Mouse (Mus musculus) hindbrain, embryonic 12.5 days (tissue): ENCODE measurements around the gene B3gat2. TPM values are rescaled to one million over a fixed set of nuclear protein-coding genes. Genes with fewer than 3 reads are reported as not detected.

ENCODE experiments used
- ATAC-seq: fragments of 200-750 bp; cut with Nextera tagmentation; 2 replicates; pipeline ENCODE4 v1.8.0; 2017; ENCODE audit warnings: moderate TSS enrichment; ENCODE audit not compliant: low FRiP score
- H3K27ac ChIP-seq: fragments of 300-500 bp; sonication (generic); 2 replicates; pipeline ENCODE4 v1.5.1; 2016; ENCODE audit warnings: mild to moderate bottlenecking
- H3K27me3 ChIP-seq: fragments of 300-500 bp; sonication (generic); 2 replicates; pipeline ENCODE4 v1.6.1; 2016; ENCODE audit warnings: mild to moderate bottlenecking
- H3K36me3 ChIP-seq: fragments of 300-500 bp; sonication (generic); 2 replicates; pipeline ENCODE4 v1.6.1; 2016; ENCODE audit warnings: mild to moderate bottlenecking
- H3K4me1 ChIP-seq: fragments of 300-500 bp; sonication (generic); 2 replicates; pipeline ENCODE4 v1.6.1; 2016
- H3K4me2 ChIP-seq: fragments of 300-500 bp; sonication (generic); replicated peaks from 2 replicates; pipeline ENCODE4 v1.6.1; 2016; ENCODE audit warnings: mild to moderate bottlenecking
- H3K4me3 ChIP-seq: fragments of 300-500 bp; sonication (generic); 2 replicates; pipeline ENCODE4 v1.5.1; 2016; ENCODE audit warnings: mild to moderate bottlenecking
- H3K9ac ChIP-seq: fragments of 300-500 bp; sonication (generic); 2 replicates; pipeline ENCODE4 v1.6.1; 2016; ENCODE audit warnings: mild to moderate bottlenecking, moderate library complexity
- H3K9me3 ChIP-seq: fragments of 300-500 bp; sonication (generic); replicated peaks from 2 replicates; pipeline ENCODE4 v1.6.1; 2016; ENCODE audit warnings: mild to moderate bottlenecking
- WGBS: fragments of 180-500 bp; shearing (Covaris S2); methylation state at CpG from one replicate; pipeline ENCODE4 v1.1.7; 2016; 5-methylcytosine and 5-hydroxymethylcytosine counted together
- polyA plus RNA-seq: library from polyadenylated mRNA; unstranded; fragments of >200 nt; fragmentation: Nextera tagmentation; extraction: Ambion mirVana; gene quantifications from 2 replicates; pipeline ENCODE4 v1.2.1, GENCODE M21; 2016

Gene B3gat2
- polyA plus RNA-seq, 1 experiment from 2014 or later = 4.0 TPM

DNA sequence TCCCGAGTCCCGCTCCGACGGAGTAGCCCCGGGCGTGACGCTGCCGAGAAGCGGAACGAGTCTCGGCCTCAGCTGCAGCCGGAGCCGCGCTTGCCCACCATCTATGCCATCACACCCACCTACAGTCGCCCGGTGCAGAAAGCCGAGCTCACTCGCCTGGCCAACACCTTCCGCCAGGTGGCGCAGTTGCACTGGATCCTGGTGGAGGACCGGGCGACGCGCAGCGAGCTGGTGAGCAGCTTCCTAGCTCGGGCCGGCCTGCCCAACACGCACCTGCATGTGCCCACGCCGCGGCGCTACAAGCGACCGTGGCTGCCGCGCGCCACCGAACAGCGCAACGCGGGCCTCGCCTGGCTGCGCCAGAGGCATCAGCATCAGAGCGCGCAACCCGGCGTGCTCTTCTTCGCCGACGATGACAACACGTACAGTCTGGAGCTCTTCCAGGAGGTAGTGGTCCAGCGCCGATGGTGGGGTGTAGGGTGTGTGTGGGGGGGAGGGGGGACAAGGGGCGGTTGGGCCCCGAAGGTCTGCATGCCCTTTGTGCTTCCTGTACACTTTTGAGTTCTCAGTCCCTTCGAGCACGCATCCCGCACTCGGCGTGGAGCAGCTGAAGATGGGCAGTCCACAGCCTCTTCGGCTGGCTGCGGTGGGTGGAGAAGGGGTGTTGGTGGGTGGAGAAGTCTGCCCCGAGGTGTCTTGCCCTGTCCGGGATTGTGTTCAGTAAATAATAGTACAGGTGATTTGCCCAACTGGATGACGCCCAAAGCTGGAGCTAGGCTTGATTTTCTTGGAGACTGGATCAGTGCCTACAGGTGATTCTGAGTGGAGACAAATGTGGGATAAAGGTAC lies 1.5 kb downstream of the B3gat2 start:
- H3K36me3 ChIP-seq = no peaks in the 10 kb centered on the region
- H3K27ac ChIP-seq = peak overlapping the region; percentile 35; the same call in 1 of the 2 replicates
- H3K9me3 ChIP-seq = no peaks in the 10 kb centered on the region
- H3K9ac ChIP-seq = peak overlapping the region; percentile 64
- WGBS = 1% methylated on average over 65 of the region's 65 CpGs
- peak overlapping the region; percentile 53 for H3K4me3 ChIP-seq
- peaks cover 38% of the 10 kb centered on the region for H3K27me3 ChIP-seq
- peak; percentile 92 for ATAC-seq
- peak overlapping the region; percentile 89 for H3K4me2 ChIP-seq
- H3K4me1 ChIP-seq = peaks cover 8% of the 10 kb centered on the region

DNA sequence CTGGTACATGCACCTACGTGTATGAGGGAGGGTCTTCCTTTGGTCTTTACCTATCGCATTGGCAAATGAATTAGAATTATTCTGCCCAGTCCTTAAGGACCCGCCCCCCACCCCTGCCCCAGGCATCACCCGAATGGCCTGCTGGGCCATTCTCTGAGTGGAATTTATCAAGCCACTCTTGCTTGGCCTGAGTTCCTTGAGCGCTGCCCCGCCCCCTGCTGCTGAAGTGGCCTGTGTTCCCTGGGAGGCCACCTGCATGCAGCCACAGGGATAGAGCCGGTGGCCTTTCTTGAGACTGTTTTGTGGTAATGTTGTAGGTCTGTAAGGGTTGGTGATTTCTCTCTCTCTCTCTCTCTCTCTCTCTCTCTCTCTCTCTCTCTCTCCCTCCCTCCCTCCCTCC lies 2.2 kb downstream of the B3gat2 start:
- no peak; the same call in 1 of the 2 replicates for ATAC-seq
- no peak overlapping the region for H3K9ac ChIP-seq
- H3K9me3 ChIP-seq = no peaks in the 10 kb centered on the region

DNA sequence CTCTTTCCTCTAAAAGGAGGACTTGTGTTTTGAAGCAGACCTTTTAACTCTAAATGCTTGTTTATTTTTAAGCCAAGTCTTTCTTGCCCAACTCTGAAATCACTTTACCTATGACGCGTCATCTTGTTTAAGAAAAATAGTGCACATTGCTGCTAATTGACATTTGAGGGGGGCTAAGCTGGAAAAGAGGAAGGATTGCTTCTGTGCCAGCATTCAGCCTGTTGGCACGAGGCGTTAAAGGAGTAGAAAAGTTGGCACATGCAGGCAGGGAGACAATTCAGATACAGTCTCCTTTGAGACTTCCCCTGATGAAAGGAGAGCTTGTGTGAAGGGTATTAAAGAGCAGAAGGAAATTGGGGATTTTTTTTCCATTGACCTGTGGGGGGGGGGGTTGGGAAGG lies 3.2 kb downstream of the B3gat2 start:
- Histone ChIP-seq H3K27me3 (peaks cover 29% of the 10 kb centered on the region), H3K27ac (no peak overlapping the region), H3K36me3 (no peaks in the 10 kb centered on the region), H3K4me2 (no peak overlapping the region), H3K4me1 (peaks cover 8% of the 10 kb centered on the region), H3K9me3 (no peaks in the 10 kb centered on the region), H3K9ac (no peak overlapping the region), H3K4me3 (no peak overlapping the region)
- 66% methylated on average over 4 of the region's 4 CpGs for WGBS
- ATAC-seq = no peak

More for the DNA sequence above, 2.2 kb downstream of the B3gat2 start:
- 5% methylated on average over 7 of the region's 7 CpGs for WGBS
- H3K27me3 ChIP-seq = peaks cover 38% of the 10 kb centered on the region
- H3K36me3 ChIP-seq = no peaks in the 10 kb centered on the region
- H3K27ac ChIP-seq = no peak overlapping the region
- H3K4me2 ChIP-seq = peak overlapping the region; percentile 89
- H3K4me1 ChIP-seq = peaks cover 8% of the 10 kb centered on the region
- H3K4me3 ChIP-seq = peak overlapping the region; percentile 53

DNA sequence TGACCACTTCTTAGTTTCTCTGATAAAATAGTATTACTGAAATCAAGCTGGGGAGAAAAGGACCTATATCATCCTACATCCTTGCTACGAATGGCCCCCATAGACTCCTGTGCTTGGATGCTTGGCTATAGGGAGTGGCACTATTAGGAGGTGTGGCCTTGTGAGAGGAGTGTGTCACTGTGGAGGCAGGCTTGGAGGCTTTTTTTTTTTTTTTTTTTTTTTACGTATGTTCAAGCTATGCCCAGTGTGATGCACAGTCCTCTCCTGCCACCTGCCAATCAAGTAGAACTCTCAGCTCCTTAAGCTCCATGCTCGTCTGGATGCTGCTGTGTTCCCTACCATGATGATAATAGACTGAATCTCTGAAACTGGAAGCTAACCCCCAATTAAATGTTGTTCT lies 11.5 kb downstream of the B3gat2 start:
- Histone ChIP-seq H3K4me3 (no peak overlapping the region), H3K9ac (no peak overlapping the region), H3K4me2 (no peak overlapping the region), H3K4me1 (no peaks in the 10 kb centered on the region), H3K27ac (no peak overlapping the region), H3K36me3 (no peaks in the 10 kb centered on the region), H3K9me3 (no peaks in the 10 kb centered on the region), H3K27me3 (no peaks in the 10 kb centered on the region)
- 64% methylated on average over 3 of the region's 3 CpGs for WGBS
- ATAC-seq = no peak

DNA sequence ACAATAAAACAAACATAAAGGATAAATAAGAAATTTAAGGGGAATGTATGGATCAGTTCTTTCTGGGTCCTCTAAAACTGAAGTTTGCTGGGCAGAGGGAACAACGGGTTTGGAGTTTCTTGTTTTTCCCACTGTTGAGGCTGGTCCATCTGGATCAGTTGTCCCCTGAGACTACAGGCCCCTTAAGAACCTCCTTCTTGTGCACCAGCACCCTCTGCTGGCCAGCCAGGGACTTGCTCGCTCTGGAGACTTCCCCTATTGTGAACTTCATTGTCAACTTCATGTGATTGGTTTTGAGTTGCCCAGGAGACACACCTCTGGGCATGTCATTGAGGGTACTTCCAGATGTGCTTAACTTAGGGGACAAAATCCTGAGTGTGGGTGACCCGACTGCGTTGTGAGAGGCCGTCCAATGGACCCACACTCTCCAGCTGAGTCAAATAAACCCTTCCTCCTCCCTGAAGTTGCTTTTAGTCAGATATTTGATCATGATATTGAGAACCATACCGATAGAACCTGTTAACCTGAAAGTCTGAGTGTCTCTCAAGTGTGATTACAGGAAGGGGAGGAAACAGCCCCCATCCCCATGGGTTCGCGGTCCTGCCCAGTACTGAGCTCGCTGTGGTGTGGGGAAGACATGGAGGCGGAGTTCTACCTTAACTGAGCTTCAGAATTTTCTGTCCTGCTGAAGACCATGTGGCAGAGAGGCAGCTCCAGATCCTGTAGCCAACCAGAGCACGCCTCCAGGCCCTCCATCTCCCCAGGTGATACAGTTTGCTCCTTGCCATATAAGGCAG lies 31.4 kb downstream of the B3gat2 start:
- no peaks in the 10 kb centered on the region for H3K9me3 ChIP-seq
- no peak overlapping the region for H3K27ac ChIP-seq
- ATAC-seq = peak; percentile 66
- H3K36me3 ChIP-seq = no peaks in the 10 kb centered on the region
- no peak overlapping the region for H3K9ac ChIP-seq
- 46% methylated on average over 11 of the region's 11 CpGs for WGBS
- H3K27me3 ChIP-seq = no peaks in the 10 kb centered on the region
- no peaks in the 10 kb centered on the region for H3K4me1 ChIP-seq
- no peak overlapping the region for H3K4me2 ChIP-seq
- no peak overlapping the region for H3K4me3 ChIP-seq

DNA sequence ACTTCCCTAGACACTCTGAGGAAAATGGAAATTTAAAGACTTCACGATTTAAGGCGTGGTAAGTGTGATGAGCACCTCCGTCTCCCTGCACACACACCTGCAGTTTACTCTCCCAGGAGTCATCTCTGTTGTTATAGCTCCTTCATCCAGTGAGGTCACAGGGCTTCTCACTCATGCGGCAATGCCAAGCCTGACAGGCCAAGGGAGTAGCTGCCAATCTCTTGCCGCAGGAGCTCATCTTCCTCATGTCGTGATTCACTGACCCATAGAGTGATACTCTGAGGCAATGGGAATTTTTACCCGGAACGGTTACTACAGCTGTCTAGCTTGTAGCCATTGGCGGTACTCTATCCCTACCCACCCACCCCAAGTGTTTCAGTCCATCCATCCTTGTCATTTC lies 36.8 kb downstream of the B3gat2 start:
- WGBS = 93% methylated on average over 9 of the region's 9 CpGs
- no peak overlapping the region for H3K4me3 ChIP-seq
- no peaks in the 10 kb centered on the region for H3K27me3 ChIP-seq

DNA sequence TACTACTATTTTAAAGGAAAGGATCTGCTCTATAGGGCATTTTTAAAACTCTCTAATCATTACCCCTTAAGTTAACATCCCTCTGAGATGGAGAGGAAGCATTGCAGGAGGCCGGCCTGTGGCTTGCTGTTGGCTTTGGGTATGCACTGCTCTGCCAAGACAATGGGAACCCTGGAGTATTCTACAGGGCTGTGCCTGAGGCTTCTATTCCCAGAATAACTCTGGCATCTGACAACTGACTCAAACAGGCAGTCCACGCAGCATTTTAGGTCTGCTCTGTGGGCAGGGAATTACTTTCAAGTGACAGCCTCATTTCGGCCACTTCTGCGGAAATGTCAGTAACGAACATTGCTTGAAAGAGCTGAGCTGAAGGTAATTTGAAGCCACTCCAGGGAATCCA lies 60.1 kb downstream of the B3gat2 start:
- 72% methylated on average over 5 of the region's 5 CpGs for WGBS
- Histone ChIP-seq H3K4me1 (no peaks in the 10 kb centered on the region), H3K9me3 (no peaks in the 10 kb centered on the region), H3K27ac (no peak overlapping the region), H3K9ac (no peak overlapping the region), H3K27me3 (no peaks in the 10 kb centered on the region), H3K4me2 (no peak overlapping the region), H3K4me3 (no peak overlapping the region), H3K36me3 (no peaks in the 10 kb centered on the region)
- ATAC-seq = no peak

More for the DNA sequence above, 36.8 kb downstream of the B3gat2 start:
- H3K4me1 ChIP-seq = no peaks in the 10 kb centered on the region
- no peaks in the 10 kb centered on the region for H3K9me3 ChIP-seq
- no peaks in the 10 kb centered on the region for H3K36me3 ChIP-seq
- no peak overlapping the region for H3K27ac ChIP-seq
- H3K4me2 ChIP-seq = no peak overlapping the region
- ATAC-seq = no peak
- H3K9ac ChIP-seq = no peak overlapping the region

DNA sequence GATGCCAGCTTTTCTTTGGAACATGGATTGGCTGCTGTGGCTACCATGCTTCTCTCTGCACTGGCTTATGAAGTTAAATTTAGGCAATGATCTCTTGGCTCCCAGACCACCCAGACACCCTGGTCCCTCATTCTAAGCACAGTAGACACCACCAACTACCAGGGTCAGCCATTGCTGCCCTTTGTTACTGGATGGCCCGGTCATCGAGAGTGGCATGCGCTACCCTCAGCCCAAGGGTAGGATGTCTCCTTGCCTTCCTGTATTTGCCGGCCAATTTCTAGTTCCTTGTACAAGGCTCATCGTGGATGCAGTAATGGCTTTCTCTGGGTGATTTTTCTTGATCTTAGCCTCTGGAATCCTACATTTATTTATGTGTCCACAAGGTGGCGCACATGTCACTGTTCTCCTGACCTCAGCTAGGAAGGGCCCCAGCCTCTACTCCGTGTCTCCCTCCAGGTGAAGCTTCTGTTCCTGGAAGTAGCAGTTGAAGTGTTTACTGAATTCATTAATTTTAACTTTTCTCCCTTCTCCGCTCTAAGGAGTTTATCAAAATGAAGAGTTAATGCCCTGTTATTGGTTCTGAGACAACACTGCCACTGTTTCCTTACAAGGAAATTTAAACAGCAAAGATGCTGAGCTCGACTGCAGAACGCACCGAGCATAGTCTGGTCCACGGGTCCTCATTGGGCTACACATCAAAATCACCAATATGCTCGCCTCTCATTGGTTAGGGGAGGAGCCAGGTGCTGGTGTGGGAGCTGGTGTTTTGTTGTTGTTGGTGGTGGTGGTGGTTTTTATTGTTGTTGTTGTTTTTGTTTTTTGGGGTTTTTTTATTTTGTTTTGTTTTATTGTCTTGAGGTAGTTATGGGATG lies 65.6 kb downstream of the B3gat2 start:
- Histone ChIP-seq H3K36me3 (no peaks in the 10 kb centered on the region), H3K9ac (no peak overlapping the region), H3K27ac (no peak overlapping the region), H3K4me1 (no peaks in the 10 kb centered on the region), H3K9me3 (no peaks in the 10 kb centered on the region), H3K4me2 (no peak overlapping the region), H3K4me3 (no peak overlapping the region), H3K27me3 (no peaks in the 10 kb centered on the region)
- 45% methylated on average over 13 of the region's 13 CpGs for whole genome bisulfite sequencing
- peak; percentile 57 for ATAC-seq

DNA sequence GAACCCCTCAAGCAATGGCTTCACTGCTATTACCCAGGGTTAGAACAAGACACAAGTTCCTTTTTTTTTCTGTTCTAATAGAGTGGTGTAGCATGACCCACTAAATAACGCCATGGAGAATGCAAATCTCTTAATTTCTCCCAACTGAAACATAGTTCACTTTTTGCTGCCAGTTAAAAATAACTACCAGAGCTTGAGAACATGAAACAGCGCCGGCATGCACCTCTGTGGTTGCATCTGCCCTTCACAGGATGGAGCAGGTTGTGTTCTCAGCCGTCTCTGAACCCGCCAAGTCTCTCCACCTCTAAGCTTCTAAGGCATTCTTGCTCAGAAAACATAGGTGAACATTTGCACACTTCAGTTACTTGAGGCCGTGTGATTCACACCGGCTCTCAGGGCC lies 72.7 kb downstream of the B3gat2 start:
- WGBS = 91% methylated on average over 7 of the region's 7 CpGs
- no peak overlapping the region for H3K27ac ChIP-seq
- no peak for ATAC-seq

DNA sequence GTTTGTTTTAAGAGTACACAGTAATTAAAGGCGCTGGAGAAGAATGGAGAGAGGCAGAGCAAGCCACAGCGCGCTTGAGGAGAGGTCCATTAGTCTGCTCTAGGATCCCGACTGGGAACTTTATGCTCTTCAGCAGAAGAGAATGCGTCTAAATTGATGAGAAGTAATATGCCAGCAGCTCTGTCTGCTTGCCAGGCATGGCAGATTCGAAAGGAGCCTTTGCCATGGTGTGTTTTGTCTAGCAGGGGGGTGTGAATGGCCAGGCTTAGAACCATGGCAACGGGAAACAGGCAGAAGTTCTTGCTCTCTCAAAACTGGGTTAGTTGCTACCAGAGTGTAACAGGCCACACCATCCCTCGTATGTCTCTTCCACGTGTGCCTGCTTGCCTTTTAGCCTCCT lies 73.3 kb downstream of the B3gat2 start:
- H3K36me3 ChIP-seq = no peaks in the 10 kb centered on the region
- WGBS = 67% methylated on average over 9 of the region's 9 CpGs
- H3K9ac ChIP-seq = no peak overlapping the region
- H3K4me3 ChIP-seq = no peak overlapping the region
- H3K9me3 ChIP-seq = no peaks in the 10 kb centered on the region
- no peaks in the 10 kb centered on the region for H3K27me3 ChIP-seq
- no peaks in the 10 kb centered on the region for H3K4me1 ChIP-seq
- no peak overlapping the region for H3K4me2 ChIP-seq
- ATAC-seq = peak; percentile 43; the same call in 1 of the 2 replicates
- no peak overlapping the region for H3K27ac ChIP-seq

More for the DNA sequence above, 72.7 kb downstream of the B3gat2 start:
- Histone ChIP-seq H3K9ac (no peak overlapping the region), H3K27me3 (no peaks in the 10 kb centered on the region), H3K4me3 (no peak overlapping the region), H3K4me2 (no peak overlapping the region), H3K4me1 (no peaks in the 10 kb centered on the region), H3K36me3 (no peaks in the 10 kb centered on the region), H3K9me3 (no peaks in the 10 kb centered on the region)

DNA sequence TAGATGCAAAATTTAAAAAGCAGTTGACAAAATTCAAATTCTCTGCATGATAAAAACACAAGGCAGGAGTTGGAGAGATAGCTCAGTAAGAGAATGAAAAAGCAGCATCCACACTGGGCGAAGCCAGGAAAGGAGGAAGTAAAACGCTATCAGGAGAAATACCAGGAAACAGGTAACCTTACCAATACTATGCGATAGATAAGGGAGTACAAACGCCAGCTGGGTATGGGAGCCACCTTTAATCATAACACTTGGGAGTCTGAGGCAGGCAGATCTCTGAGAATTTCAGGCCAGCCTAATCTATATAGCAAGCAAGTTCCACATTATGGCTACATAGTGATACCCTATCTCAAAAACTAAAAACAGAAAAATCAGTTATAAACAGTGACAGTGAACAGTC lies 75.1 kb downstream of the B3gat2 start:
- Histone ChIP-seq H3K36me3 (0 out of 2 replicates have a peak, but pooled peaks cover under 1% of the 10 kb centered on the region), H3K4me2 (no peak overlapping the region), H3K9me3 (no peaks in the 10 kb centered on the region), H3K9ac (no peak overlapping the region), H3K27ac (no peak overlapping the region), H3K4me1 (no peaks in the 10 kb centered on the region), H3K4me3 (no peak overlapping the region), H3K27me3 (no peaks in the 10 kb centered on the region)
- ATAC-seq = no peak
- 89% methylated on average over 4 of the region's 4 CpGs for WGBS

DNA sequence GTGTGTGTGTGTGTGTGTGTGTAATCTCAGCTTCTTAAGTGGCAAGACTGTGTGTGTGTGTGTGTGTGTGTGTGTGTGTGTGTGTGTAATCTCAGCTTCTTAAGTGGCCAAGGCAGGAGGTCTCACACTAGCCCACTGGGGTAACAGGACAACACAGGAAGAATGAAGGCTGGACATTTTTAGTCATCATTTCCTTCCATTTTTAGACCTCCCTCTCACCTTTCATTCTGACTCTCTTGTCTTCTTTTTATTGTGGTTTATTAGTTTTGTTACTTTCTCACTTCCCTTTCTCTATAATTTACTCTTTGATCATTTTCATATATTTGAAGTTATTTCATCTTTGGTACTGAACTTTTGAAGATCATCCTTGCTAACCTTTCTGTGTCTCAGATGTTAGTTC lies 79.4 kb downstream of the B3gat2 start:
- peaks cover 23% of the 10 kb centered on the region; the same call in 1 of the 2 replicates for H3K36me3 ChIP-seq
- H3K4me1 ChIP-seq = no peaks in the 10 kb centered on the region
- H3K27me3 ChIP-seq = no peaks in the 10 kb centered on the region
- no peaks in the 10 kb centered on the region for H3K9me3 ChIP-seq
- H3K9ac ChIP-seq = no peak overlapping the region
- no peak overlapping the region for H3K4me3 ChIP-seq
- no peak for ATAC-seq
- no peak overlapping the region for H3K27ac ChIP-seq
- H3K4me2 ChIP-seq = no peak overlapping the region
